Mouse (Mus musculus): Measurements from ENCODE around the gene Arl16.

GRCm38 (mm10) chr11:120500357-120500756 lies 33.0 kb upstream of the Arl16 start:
- no peak for TF ChIP-seq POLR2A (IDR thresholded peaks at IDR 0.05; ENCODE audit: borderline replicate concordance, low read depth, low read length)
- no peak for TF ChIP-seq CTCF (IDR thresholded peaks at IDR 0.05; ENCODE audit: low read depth, low read length)
